Mouse (Mus musculus) G1E (cell line): Measurements from ENCODE around the gene Cbx7.

Experiments
- CTCF ChIP-seq: IDR thresholded peaks from 2 replicates; pipeline ENCODE4 v1.5.1; 2012; ENCODE audit warnings: low read depth, low read length, inconsistent platforms, mixed read lengths
- GATA1 ChIP-seq: IDR thresholded peaks from 2 replicates; pipeline ENCODE4 v1.6.1; 2012; ENCODE audit warnings: borderline replicate concordance, low read length, inconsistent platforms, mixed read lengths
- POLR2AphosphoS5 ChIP-seq: IDR thresholded peaks from 2 replicates; pipeline ENCODE4 v1.6.1; 2012; ENCODE audit warnings: low read depth, low read length, inconsistent platforms; ENCODE audit not compliant: insufficient replicate concordance
- TAL1 ChIP-seq: conservative IDR thresholded peaks from 2 replicates; pipeline ENCODE4 v1.6.1; 2012; ENCODE audit warnings: low read depth, low read length, inconsistent platforms, mixed read lengths

DNA sequence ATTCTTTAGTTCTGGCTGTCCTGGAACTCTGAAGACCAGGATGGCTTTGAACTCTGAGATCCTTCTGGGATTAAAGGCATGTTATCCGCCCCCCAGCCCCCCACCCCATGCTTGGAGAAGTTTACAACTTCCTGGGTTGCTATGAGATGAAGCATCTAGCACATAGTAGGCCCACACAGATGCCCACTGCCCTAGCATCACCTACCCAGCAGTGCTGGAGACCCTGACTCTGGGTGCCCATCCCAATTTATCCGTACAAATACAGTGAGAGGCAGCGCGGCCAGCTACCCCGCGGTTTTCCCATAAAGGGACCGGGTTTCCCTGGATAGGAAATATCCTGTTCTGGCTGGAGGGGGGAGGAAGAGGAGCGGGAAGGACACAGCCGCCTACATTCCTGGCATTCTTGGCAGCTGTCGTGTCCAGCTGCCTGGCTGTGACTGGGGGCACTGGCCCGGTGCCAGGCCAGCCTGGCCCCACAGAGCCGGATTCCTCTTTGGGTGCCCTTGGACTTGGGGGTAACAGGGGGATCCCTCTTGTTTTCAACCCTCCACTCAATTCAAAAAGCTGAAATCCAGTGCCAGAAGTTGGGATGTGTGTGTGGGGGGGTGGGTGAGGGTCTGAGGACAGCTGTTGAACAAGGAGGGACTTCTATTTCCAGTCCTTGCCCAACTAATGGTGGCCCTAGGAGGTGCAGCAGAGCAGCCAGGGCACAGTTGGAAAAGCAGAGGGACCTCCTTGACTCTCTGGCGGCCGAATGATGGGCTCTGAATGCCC is 19.0 kb downstream of the Cbx7 start:
- no peak for TF ChIP-seq CTCF
- TF ChIP-seq GATA1 = no peak
- no peak for TF ChIP-seq TAL1
- no peak for TF ChIP-seq POLR2AphosphoS5
